Mouse (Mus musculus): ENCODE measurements around the gene Pex10.

GRCm38 (mm10) chr4:155020813-155021212, 46.0 kb upstream of the Pex10 start:
- TF ChIP-seq CTCF (IDR thresholded peaks at IDR 0.05; ENCODE audit: low read depth) (no peak), EP300 (IDR thresholded peaks at IDR 0.05; ENCODE audit: low read depth) (no peak)

Data from liver, postnatal 0 days (tissue).